Mouse (Mus musculus) G1E (cell line): ENCODE data around the gene Samd8. TPM values are rescaled to one million over a fixed set of nuclear protein-coding genes. Genes with fewer than 3 reads are reported as not detected.

ENCODE experiments used
- ATAC-seq: 2 replicates; pipeline ENCODE4 v1.8.0; 2016; ENCODE audit warnings: mild to moderate bottlenecking; ENCODE audit not compliant: insufficient number of reproducible peaks, poor library complexity, low FRiP score, severe bottlenecking; ENCODE audit errors: extremely low read depth
- DNase-seq: peaks from one replicate; pipeline ENCODE4 v3.0.0; 2012; ENCODE audit warnings: low spot score
- H3K27me3 ChIP-seq: 2 replicates; pipeline ENCODE4 v1.6.1; 2012; ENCODE audit warnings: mild to moderate bottlenecking, low read length, inconsistent platforms; ENCODE audit not compliant: insufficient read depth
- H3K36me3 ChIP-seq: replicated peaks from 2 replicates; pipeline ENCODE3; 2012; ENCODE audit warnings: mild to moderate bottlenecking, inconsistent platforms
- H3K4me1 ChIP-seq: 2 replicates; pipeline ENCODE4 v1.6.1; 2012; ENCODE audit warnings: low read depth, low read length, inconsistent platforms, mixed read lengths; ENCODE audit not compliant: insufficient read depth
- H3K4me3 ChIP-seq: 2 replicates; pipeline ENCODE4 v1.5.1; 2012; ENCODE audit warnings: low read depth, mild to moderate bottlenecking, inconsistent platforms, low read length, moderate library complexity, mixed read lengths
- H3K9me3 ChIP-seq: replicated peaks from 2 replicates; pipeline ENCODE4 v1.6.1; 2012; ENCODE audit warnings: inconsistent platforms
- CTCF ChIP-seq: IDR thresholded peaks from 2 replicates; pipeline ENCODE4 v1.5.1; 2012; ENCODE audit warnings: low read depth, low read length, inconsistent platforms, mixed read lengths
- GATA1 ChIP-seq: IDR thresholded peaks from 2 replicates; pipeline ENCODE4 v1.6.1; 2012; ENCODE audit warnings: borderline replicate concordance, low read length, inconsistent platforms, mixed read lengths
- GATA2 ChIP-seq: IDR thresholded peaks from 2 replicates; pipeline ENCODE4 v1.6.1; 2012; ENCODE audit warnings: low read depth, low read length, inconsistent platforms, borderline replicate concordance
- POLR2AphosphoS5 ChIP-seq: IDR thresholded peaks from 2 replicates; pipeline ENCODE4 v1.6.1; 2012; ENCODE audit warnings: low read depth, low read length, inconsistent platforms; ENCODE audit not compliant: insufficient replicate concordance
- TAL1 ChIP-seq: conservative IDR thresholded peaks from 2 replicates; pipeline ENCODE4 v1.6.1; 2012; ENCODE audit warnings: low read depth, low read length, inconsistent platforms, mixed read lengths
- polyA plus RNA-seq: library from polyadenylated mRNA; stranded (reverse); fragments of >175 nt; gene quantifications from 2 replicates; pipeline ENCODE4 v1.2.3, GENCODE M21; 2012
- total RNA-seq, 2 experiments: library from RNA; stranded (forward) in 1 of 2; stranded (reverse) in 1 of 2; fragments of 200-1000 nt in 1 of 2; fragments of >200 nt in 1 of 2; fragmentation: Nextera tagmentation in 1 of 2; gene quantifications; 2 replicates each; pipeline ENCODE4 v1.2.3; 2014 to 2017

Samd8 gene
- total and polyA plus RNA-seq, 3 experiments = 9.5 to 19.4 (median 12.7) TPM

- DNase-seq = no peak
- no peaks in the 10 kb centered on the region for H3K4me1 ChIP-seq
- no peak for ATAC-seq
- TF ChIP-seq POLR2AphosphoS5 (no peak), GATA2 (no peak), GATA1 (no peak), TAL1 (no peak)
- peaks cover 54% of the 10 kb centered on the region for H3K27me3 ChIP-seq
- no peaks in the 10 kb centered on the region for H3K36me3 ChIP-seq
- H3K9me3 ChIP-seq = no peaks in the 10 kb centered on the region
- no peak overlapping the region for H3K4me3 ChIP-seq
Measured at GRCm38 (mm10) chr14:21711231-21711630, 39.1 kb upstream of the Samd8 start.

GRCm38 (mm10) chr14:21714486-21714885 lies 35.8 kb upstream of the Samd8 start, which contains the start of gene Dupd1:
Gene Dupd1 (minus strand): TSS chr14:21714576.
- H3K4me1 ChIP-seq = no peaks in the 10 kb centered on the region
- ATAC-seq (no peak), DNase-seq (no peak)
- TF ChIP-seq GATA1 (no peak), TAL1 (no peak), POLR2AphosphoS5 (no peak)
- peaks cover 51% of the 10 kb centered on the region for H3K27me3 ChIP-seq
- no peak within 1 kb of the TSS for H3K4me3 ChIP-seq
- H3K9me3 ChIP-seq = no peaks in the 10 kb centered on the region
- H3K36me3 ChIP-seq = no peaks in the 10 kb centered on the region

GRCm38 (mm10) chr14:21719646-21720383 lies 30.5 kb upstream of the Samd8 start:
- H3K27me3 ChIP-seq = peaks cover 63% of the 10 kb centered on the region
- no peaks in the 10 kb centered on the region for H3K36me3 ChIP-seq
- H3K9me3 ChIP-seq = no peaks in the 10 kb centered on the region
- no peak for DNase-seq
- TF ChIP-seq CTCF (no peak), POLR2AphosphoS5 (no peak), GATA2 (no peak), TAL1 (no peak), GATA1 (no peak)
- H3K4me3 ChIP-seq = no peak overlapping the region
- no peak for ATAC-seq
- H3K4me1 ChIP-seq = no peaks in the 10 kb centered on the region

GRCm38 (mm10) chr14:21720430-21721205 lies 29.7 kb upstream of the Samd8 start:
- no peak for ATAC-seq
- Histone ChIP-seq H3K4me3 (no peak overlapping the region), H3K4me1 (no peaks in the 10 kb centered on the region), H3K36me3 (no peaks in the 10 kb centered on the region), H3K9me3 (no peaks in the 10 kb centered on the region), H3K27me3 (peaks cover 64% of the 10 kb centered on the region)
- no peak for TF ChIP-seq TAL1
- TF ChIP-seq POLR2AphosphoS5 = no peak
- no peak for TF ChIP-seq GATA2
- TF ChIP-seq GATA1 = no peak
- TF ChIP-seq CTCF = no peak
- no peak for DNase-seq

- no peak for ATAC-seq
- DNase-seq = no peak
- Histone ChIP-seq H3K4me3 (no peak overlapping the region), H3K9me3 (no peaks in the 10 kb centered on the region), H3K27me3 (peaks cover 57% of the 10 kb centered on the region), H3K36me3 (no peaks in the 10 kb centered on the region), H3K4me1 (no peaks in the 10 kb centered on the region)
- TF ChIP-seq TAL1 = no peak
- TF ChIP-seq POLR2AphosphoS5 = no peak
- TF ChIP-seq GATA1 = no peak
- no peak for TF ChIP-seq GATA2
Measured at GRCm38 (mm10) chr14:21722021-21722698, 28.2 kb upstream of the Samd8 start.

GRCm38 (mm10) chr14:21729031-21729732 lies 21.1 kb upstream of the Samd8 start:
- no peak for TF ChIP-seq CTCF
- TF ChIP-seq POLR2AphosphoS5 = no peak
- TF ChIP-seq TAL1 = no peak
- no peak for TF ChIP-seq GATA2
- no peak for TF ChIP-seq GATA1

More at GRCm38 (mm10) chr14:21729031-21729732, 21.1 kb upstream of the Samd8 start:
- Histone ChIP-seq H3K27me3 (peaks cover 40% of the 10 kb centered on the region), H3K9me3 (peaks cover 4% of the 10 kb centered on the region), H3K4me3 (no peak overlapping the region), H3K36me3 (no peaks in the 10 kb centered on the region), H3K4me1 (peaks cover 4% of the 10 kb centered on the region; the same call in 1 of the 2 replicates)
- DNase-seq = no peak
- ATAC-seq = no peak
